Mouse (Mus musculus) spleen, adult 18-20 months (tissue): ENCODE results near the gene Jph3.

Source experiments
- DNase-seq, 2 experiments: peaks; one replicate each; pipeline ENCODE4 v3.0.0; 2022; ENCODE audit warnings: mixed read lengths in 2 of 2

Jph3 gene

DNA sequence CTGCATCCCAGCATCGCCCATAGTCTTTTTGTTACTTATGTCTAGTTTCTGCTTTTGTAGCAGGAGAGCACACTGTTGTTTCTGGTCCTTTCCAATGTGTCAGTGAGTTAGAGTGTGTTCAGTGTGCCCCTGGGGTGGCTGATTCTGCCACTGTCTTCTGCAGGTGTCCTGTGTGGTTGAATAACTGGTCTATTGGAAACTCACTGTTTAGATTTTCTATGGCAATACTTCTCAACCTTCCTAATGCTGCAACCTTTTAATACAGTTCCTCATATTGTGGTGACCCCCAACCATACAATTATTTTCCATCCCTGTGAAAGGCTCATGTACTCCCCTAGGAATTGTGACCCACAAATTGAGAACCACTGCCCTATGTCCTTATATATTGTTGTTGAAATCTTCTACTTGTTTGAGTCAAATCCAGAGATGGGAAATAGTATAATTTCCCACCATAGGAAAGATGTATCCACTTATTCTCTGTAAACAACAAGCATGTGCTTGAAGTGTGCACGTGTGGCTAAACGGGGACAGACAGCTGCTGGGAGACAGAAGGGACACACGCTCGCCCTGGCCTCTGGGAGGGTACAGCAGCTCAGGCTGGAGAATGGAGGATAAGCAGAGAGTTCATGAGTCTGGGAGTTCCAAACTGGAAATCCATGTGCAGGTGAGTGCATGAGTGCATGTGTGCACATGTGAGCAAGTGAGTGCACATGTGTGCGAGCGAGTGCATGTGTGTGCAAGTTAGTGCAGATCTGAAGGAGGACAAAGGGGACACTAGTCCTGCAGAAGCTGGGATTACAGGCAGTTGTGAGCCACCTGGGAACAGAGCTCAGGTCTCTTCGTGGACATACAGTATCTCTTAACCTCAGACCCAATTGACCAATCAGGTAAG is 112.9 kb downstream of the Jph3 start:
- no peak for DNase-seq

DNA sequence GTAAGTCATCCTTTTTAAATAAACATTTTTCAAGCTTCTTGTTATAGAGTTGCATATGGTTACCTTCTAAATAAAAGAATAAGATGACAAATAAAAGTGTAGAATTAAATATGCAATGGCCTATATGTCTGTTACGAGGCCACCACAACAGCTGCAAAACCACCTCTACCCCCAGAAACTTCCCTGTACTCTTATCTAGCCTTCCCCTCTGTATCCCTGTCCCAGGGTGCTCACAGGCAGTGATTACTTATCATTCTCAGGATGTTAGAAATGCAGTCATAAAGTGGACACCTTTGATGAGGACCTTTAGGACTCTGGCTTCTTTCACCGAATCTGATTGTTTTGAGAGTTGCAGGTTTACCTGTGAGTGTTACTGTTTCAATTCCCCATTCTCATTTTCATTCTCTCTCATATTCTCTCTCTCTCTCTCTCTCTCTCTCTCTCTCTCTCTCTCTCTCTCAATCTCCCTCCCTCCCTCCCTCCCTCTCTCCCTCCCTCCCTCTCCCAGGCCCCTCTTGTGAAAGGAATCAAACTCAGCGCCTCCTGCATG is 113.8 kb downstream of the Jph3 start:
- no peak for DNase-seq
